Mouse (Mus musculus) E14TG2a.4 (cell line): ENCODE results near the gene Col25a1.

Experiments used
- H3K27me3 ChIP-seq: 2 replicates; pipeline ENCODE4 v1.6.1; 2014; ENCODE audit warnings: low read length, control low read depth; ENCODE audit not compliant: insufficient read depth
- H3K36me3 ChIP-seq: 2 replicates; pipeline ENCODE4 v1.6.1; 2014; ENCODE audit warnings: low read length, control low read depth; ENCODE audit not compliant: insufficient read depth
- H3K4me1 ChIP-seq: replicated peaks from 2 replicates; pipeline ENCODE4 v1.6.1; 2014; ENCODE audit warnings: low read depth, low read length, control low read depth
- H3K4me3 ChIP-seq: replicated peaks from 2 replicates; pipeline ENCODE4 v1.5.1; 2014; ENCODE audit warnings: mild to moderate bottlenecking, low read length
- H3K9me3 ChIP-seq: 2 replicates; pipeline ENCODE4 v1.6.1; 2014; ENCODE audit warnings: low read length, control low read depth
- CTCF ChIP-seq: conservative IDR thresholded peaks from 2 replicates; pipeline ENCODE4 v1.5.1; 2014; ENCODE audit warnings: low read length
- NANOG ChIP-seq: IDR thresholded peaks from 2 replicates; pipeline ENCODE4 v1.6.1; 2014; ENCODE audit warnings: borderline replicate concordance, low read length, mixed read lengths
- POU5F1 ChIP-seq: IDR thresholded peaks from 2 replicates; pipeline ENCODE4 v1.6.1; 2014; ENCODE audit warnings: low read length, borderline replicate concordance

Gene Col25a1

GRCm38 (mm10) chr3:130216141-130216540, 84.8 kb downstream of the Col25a1 start:
- Histone ChIP-seq H3K9me3 (peaks cover 10% of the 10 kb centered on the region), H3K36me3 (no peaks in the 10 kb centered on the region), H3K4me1 (no peaks in the 10 kb centered on the region), H3K4me3 (no peak overlapping the region), H3K27me3 (no peaks in the 10 kb centered on the region)
- no peak for TF ChIP-seq POU5F1
- TF ChIP-seq CTCF = no peak

GRCm38 (mm10) chr3:130216646-130217045, 85.3 kb downstream of the Col25a1 start:
- H3K4me3 ChIP-seq = no peak overlapping the region

GRCm38 (mm10) chr3:130217705-130218104, 86.4 kb downstream of the Col25a1 start:
- Histone ChIP-seq H3K4me3 (no peak overlapping the region), H3K36me3 (no peaks in the 10 kb centered on the region), H3K4me1 (no peaks in the 10 kb centered on the region), H3K9me3 (peaks cover 10% of the 10 kb centered on the region), H3K27me3 (no peaks in the 10 kb centered on the region)
- TF ChIP-seq NANOG (no peak), CTCF (no peak), POU5F1 (no peak)

More at GRCm38 (mm10) chr3:130216646-130217045, 85.3 kb downstream of the Col25a1 start:
- Histone ChIP-seq H3K36me3 (no peaks in the 10 kb centered on the region), H3K27me3 (no peaks in the 10 kb centered on the region), H3K9me3 (peaks cover 10% of the 10 kb centered on the region), H3K4me1 (no peaks in the 10 kb centered on the region)
- TF ChIP-seq POU5F1 (no peak), CTCF (no peak), NANOG (no peak)

GRCm38 (mm10) chr3:130218232-130218728, 87.0 kb downstream of the Col25a1 start:
- H3K36me3 ChIP-seq = no peaks in the 10 kb centered on the region
- no peaks in the 10 kb centered on the region for H3K27me3 ChIP-seq
- no peak for TF ChIP-seq POU5F1
- TF ChIP-seq NANOG = no peak
- no peak for TF ChIP-seq CTCF
- H3K4me3 ChIP-seq = no peak overlapping the region
- H3K9me3 ChIP-seq = peaks cover 10% of the 10 kb centered on the region
- no peaks in the 10 kb centered on the region for H3K4me1 ChIP-seq

GRCm38 (mm10) chr3:130220811-130221210, 89.5 kb downstream of the Col25a1 start:
- TF ChIP-seq POU5F1 = no peak
- TF ChIP-seq NANOG = no peak
- no peak for TF ChIP-seq CTCF
- H3K36me3 ChIP-seq = no peaks in the 10 kb centered on the region
- H3K9me3 ChIP-seq = peaks cover 10% of the 10 kb centered on the region
- H3K27me3 ChIP-seq = no peaks in the 10 kb centered on the region
- no peak overlapping the region for H3K4me3 ChIP-seq
- no peaks in the 10 kb centered on the region for H3K4me1 ChIP-seq

GRCm38 (mm10) chr3:130228186-130228585, 96.9 kb downstream of the Col25a1 start:
- Histone ChIP-seq H3K36me3 (no peaks in the 10 kb centered on the region), H3K9me3 (no peaks in the 10 kb centered on the region), H3K27me3 (no peaks in the 10 kb centered on the region), H3K4me3 (no peak overlapping the region), H3K4me1 (no peaks in the 10 kb centered on the region)
- no peak for TF ChIP-seq CTCF
- TF ChIP-seq POU5F1 = no peak
- TF ChIP-seq NANOG = no peak

- H3K9me3 ChIP-seq = no peaks in the 10 kb centered on the region
- no peaks in the 10 kb centered on the region for H3K36me3 ChIP-seq
- H3K4me1 ChIP-seq = no peaks in the 10 kb centered on the region
- no peak overlapping the region for H3K4me3 ChIP-seq
- no peak for TF ChIP-seq POU5F1
- no peak for TF ChIP-seq NANOG
- TF ChIP-seq CTCF = no peak
- no peaks in the 10 kb centered on the region for H3K27me3 ChIP-seq
Measured at GRCm38 (mm10) chr3:130232944-130233343, 101.6 kb downstream of the Col25a1 start.

- TF ChIP-seq CTCF = no peak
- no peak for TF ChIP-seq POU5F1
- no peak for TF ChIP-seq NANOG
- H3K4me3 ChIP-seq = no peak overlapping the region
- H3K9me3 ChIP-seq = no peaks in the 10 kb centered on the region
- no peaks in the 10 kb centered on the region for H3K4me1 ChIP-seq
- no peaks in the 10 kb centered on the region for H3K27me3 ChIP-seq
- H3K36me3 ChIP-seq = no peaks in the 10 kb centered on the region
Measured at GRCm38 (mm10) chr3:130235233-130235632, 103.9 kb downstream of the Col25a1 start.

- no peaks in the 10 kb centered on the region for H3K27me3 ChIP-seq
- H3K4me3 ChIP-seq = no peak overlapping the region
- H3K4me1 ChIP-seq = no peaks in the 10 kb centered on the region
- no peak for TF ChIP-seq NANOG
- TF ChIP-seq POU5F1 = no peak
- TF ChIP-seq CTCF = no peak
- no peaks in the 10 kb centered on the region for H3K9me3 ChIP-seq
- H3K36me3 ChIP-seq = no peaks in the 10 kb centered on the region
Measured at GRCm38 (mm10) chr3:130236129-130236528, 104.8 kb downstream of the Col25a1 start.
